8 mouse cellular contexts compared by ENCODE assay signal in the genomic region with DNA sequence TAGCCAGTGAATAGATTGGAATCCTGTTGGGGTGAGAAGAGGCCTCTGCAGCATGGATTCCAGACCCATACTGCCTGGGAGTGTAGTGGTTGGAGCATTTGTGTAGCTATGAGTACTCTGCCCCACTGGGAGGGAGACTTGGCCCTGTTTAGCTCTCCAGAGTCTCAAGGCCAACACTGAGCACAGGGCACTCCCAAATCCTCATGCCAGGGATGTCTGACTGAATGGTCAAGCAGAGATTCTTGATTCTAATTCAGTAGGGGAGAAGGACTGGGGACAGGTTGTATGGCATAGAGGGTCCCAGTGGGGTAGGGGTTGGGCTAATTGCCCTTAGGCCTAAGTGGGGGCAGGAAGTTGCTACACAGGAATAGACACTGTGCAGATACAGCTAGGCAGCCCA. TPM values are rescaled to one million over a fixed set of nuclear protein-coding genes. Genes with fewer than 3 reads are reported as not detected.
DNase-seq lines count a peak whose midpoint lies in the region; ATAC-seq and TF ChIP-seq lines count a peak whose summit lies in the region.
"Had no signal": no experiment of that assay in that cellular context is flagged by ENCODE, and none has a peak within 500 bp of the region (broad histone marks: within the 10 kb centered on the region; RNA-seq: fewer than 3 reads in every experiment).

No protein-coding gene starts in this region.

- H3K27ac ChIP-seq in heart, embryonic 12.5 days (ENCODE audit: poor library complexity, severe bottlenecking) = peak overlapping the region; percentile 59; the same call in 1 of the 2 replicates
- peak overlapping the region; percentile 48 for H3K27ac ChIP-seq in lung, embryonic 15.5 days
- peak overlapping the region; percentile 40; the same call in 1 of the 2 replicates for H3K27ac ChIP-seq in embryonic facial prominence, embryonic 10.5 days (replicated peaks)
- peak overlapping the region; percentile 63 for H3K27ac ChIP-seq in neural tube, embryonic 15.5 days (replicated peaks)
- H3K27ac ChIP-seq: liver, embryonic 12.5 days had no signal

- DNase-seq in heart, adult 9 months (ENCODE audit: low spot score in 2 of 2) = no peak
- DNase-seq in lung, adult 2 months = no peak
- DNase-seq in embryonic facial prominence, embryonic 10.5 days (ENCODE audit: low spot score) = no peak
- no peak for DNase-seq in thymus, postnatal 36 days

- H3K4me2 ChIP-seq in heart, embryonic 12.5 days = no peak overlapping the region
- H3K4me2 ChIP-seq in lung, embryonic 15.5 days = no peak overlapping the region
- no peak overlapping the region for H3K4me2 ChIP-seq in neural tube, embryonic 15.5 days
- H3K4me2 ChIP-seq: liver, embryonic 12.5 days had no signal

- H3K9ac ChIP-seq in heart, embryonic 12.5 days = no peak overlapping the region
- H3K9ac ChIP-seq in lung, embryonic 15.5 days = no peak overlapping the region
- no peak overlapping the region for H3K9ac ChIP-seq in neural tube, embryonic 15.5 days (replicated peaks)
- H3K9ac ChIP-seq: liver, embryonic 12.5 days had no signal

- H3K4me3 ChIP-seq in heart, embryonic 12.5 days = no peak overlapping the region
- no peak overlapping the region for H3K4me3 ChIP-seq in lung, embryonic 15.5 days
- H3K4me3 ChIP-seq in lung, adult 2 months (replicated peaks; ENCODE audit: extremely low read depth, low read depth, low read length) = no peak overlapping the region
- no peak overlapping the region for H3K4me3 ChIP-seq in embryonic facial prominence, embryonic 10.5 days
- H3K4me3 ChIP-seq in neural tube, embryonic 15.5 days (replicated peaks) = no peak overlapping the region
- H3K4me3 ChIP-seq: liver, embryonic 12.5 days had no signal

- ATAC-seq in heart, embryonic 12.5 days (ENCODE audit: insufficient number of reproducible peaks, low FRiP score) = 0 out of 2 replicates have a peak, but pooled peaks have one; percentile 3
- ATAC-seq in lung, embryonic 15.5 days (ENCODE audit: borderline replicate concordance, extremely low read depth, low FRiP score, low TSS enrichment) = no peak
- ATAC-seq in neural tube, embryonic 15.5 days (ENCODE audit: low FRiP score) = peak; percentile 37
- ATAC-seq: liver, embryonic 12.5 days had no signal

- TF ChIP-seq CTCF in lung, adult 2 months (IDR thresholded peaks at IDR 0.05; ENCODE audit: insufficient read depth, low read length) = no peak

- no peaks in the 10 kb centered on the region for H3K9me3 ChIP-seq in heart, embryonic 12.5 days (replicated peaks)
- no peaks in the 10 kb centered on the region for H3K9me3 ChIP-seq in lung, embryonic 15.5 days
- H3K9me3 ChIP-seq in embryonic facial prominence, embryonic 10.5 days = no peaks in the 10 kb centered on the region
- H3K9me3 ChIP-seq in neural tube, embryonic 15.5 days (replicated peaks) = no peaks in the 10 kb centered on the region
- H3K9me3 ChIP-seq: liver, embryonic 12.5 days had no signal

- H3K27me3 ChIP-seq in heart, embryonic 12.5 days (replicated peaks) = no peaks in the 10 kb centered on the region
- no peaks in the 10 kb centered on the region for H3K27me3 ChIP-seq in lung, embryonic 15.5 days
- no peaks in the 10 kb centered on the region for H3K27me3 ChIP-seq in embryonic facial prominence, embryonic 10.5 days (replicated peaks; ENCODE audit: low read depth, poor library complexity, severe bottlenecking)
- H3K27me3 ChIP-seq in neural tube, embryonic 15.5 days (replicated peaks) = no peaks in the 10 kb centered on the region

- peaks cover 30% of the 10 kb centered on the region for H3K4me1 ChIP-seq in heart, embryonic 12.5 days (replicated peaks)
- H3K4me1 ChIP-seq in lung, embryonic 15.5 days = peaks cover 7% of the 10 kb centered on the region
- peaks cover 6% of the 10 kb centered on the region for H3K4me1 ChIP-seq in lung, adult 2 months (ENCODE audit: control insufficient read depth, insufficient read depth, low read length)
- peaks cover 23% of the 10 kb centered on the region for H3K4me1 ChIP-seq in embryonic facial prominence, embryonic 10.5 days
- 0 out of 2 replicates have a peak, but pooled peaks cover 3% of the 10 kb centered on the region for H3K4me1 ChIP-seq in neural tube, embryonic 15.5 days

- H3K36me3 ChIP-seq in heart, embryonic 12.5 days = 0 out of 2 replicates have a peak, but pooled peaks cover 2% of the 10 kb centered on the region
- H3K36me3 ChIP-seq in lung, embryonic 15.5 days = no peaks in the 10 kb centered on the region
- H3K36me3 ChIP-seq in embryonic facial prominence, embryonic 10.5 days (replicated peaks) = peaks cover 7% of the 10 kb centered on the region
- H3K36me3 ChIP-seq in neural tube, embryonic 15.5 days = no peaks in the 10 kb centered on the region
- H3K36me3 ChIP-seq: liver, embryonic 12.5 days had no signal

- TF ChIP-seq POLR2A in lung, adult 2 months (IDR thresholded peaks at IDR 0.05; ENCODE audit: borderline replicate concordance, extremely low read depth, low read depth, low read length) = no peak

RNA-seq across cellular contexts. Expression of a gene that starts 21.5 kb away (rescaled TPM):
- polyA plus RNA-seq in heart, embryonic 12.5 days (2016; fragmentation: Nextera tagmentation; extraction: Ambion mirVana) = 39.1 and 40.1 TPM in 2 replicates
- polyA plus RNA-seq in lung, embryonic 15.5 days (2015; fragmentation: Nextera tagmentation; extraction: Ambion mirVana) = 35.8 and 36.3 TPM in 2 replicates
- 48.5 and 48.7 TPM in 2 replicates for polyA plus RNA-seq in lung, adult 2 months (2012; rRNA removed)
- polyA plus RNA-seq in embryonic facial prominence, embryonic 10.5 days (2016; fragmentation: Nextera tagmentation; extraction: Ambion mirVana) = 28.9 and 34.0 TPM in 2 replicates
- polyA plus RNA-seq in neural tube, embryonic 15.5 days (2015; fragmentation: Nextera tagmentation; extraction: Ambion mirVana) = 7.8 and 10.9 TPM in 2 replicates

RNA-seq across cellular contexts. Expression of a gene that starts 38.3 kb away (rescaled TPM):
- 0.54 and 1.0 TPM in 2 replicates for polyA plus RNA-seq in heart, embryonic 12.5 days (2016; fragmentation: Nextera tagmentation; extraction: Ambion mirVana)
- polyA plus RNA-seq in lung, embryonic 15.5 days (2015; fragmentation: Nextera tagmentation; extraction: Ambion mirVana) = 0.39 and 0.50 TPM in 2 replicates
- 0.05 and 0.11 TPM in 2 replicates for polyA plus RNA-seq in lung, adult 2 months (2012; rRNA removed)
- polyA plus RNA-seq in embryonic facial prominence, embryonic 10.5 days (2016; fragmentation: Nextera tagmentation; extraction: Ambion mirVana) = 0.55 and 0.92 TPM in 2 replicates
- 2.6 TPM in 2 replicates for polyA plus RNA-seq in neural tube, embryonic 15.5 days (2015; fragmentation: Nextera tagmentation; extraction: Ambion mirVana)

RNA-seq across cellular contexts. Expression of a gene that starts 44.2 kb away (rescaled TPM):
- polyA plus RNA-seq in heart, embryonic 12.5 days (2016; fragmentation: Nextera tagmentation; extraction: Ambion mirVana) = 8.4 and 9.4 TPM in 2 replicates
- polyA plus RNA-seq in lung, embryonic 15.5 days (2015; fragmentation: Nextera tagmentation; extraction: Ambion mirVana) = 10.7 and 11.7 TPM in 2 replicates
- polyA plus RNA-seq in lung, adult 2 months (2012; rRNA removed) = 24.5 and 27.5 TPM in 2 replicates
- 12.5 and 14.5 TPM in 2 replicates for polyA plus RNA-seq in embryonic facial prominence, embryonic 10.5 days (2016; fragmentation: Nextera tagmentation; extraction: Ambion mirVana)
- polyA plus RNA-seq in neural tube, embryonic 15.5 days (2015; fragmentation: Nextera tagmentation; extraction: Ambion mirVana) = 25.2 and 33.9 TPM in 2 replicates

RNA-seq across cellular contexts. Expression of a gene that starts 53.6 kb away (rescaled TPM):
- 16.5 and 17.8 TPM in 2 replicates for polyA plus RNA-seq in heart, embryonic 12.5 days (2016; fragmentation: Nextera tagmentation; extraction: Ambion mirVana)
- polyA plus RNA-seq in lung, embryonic 15.5 days (2015; fragmentation: Nextera tagmentation; extraction: Ambion mirVana) = 12.1 and 14.5 TPM in 2 replicates
- 28.4 and 34.5 TPM in 2 replicates for polyA plus RNA-seq in lung, adult 2 months (2012; rRNA removed)
- polyA plus RNA-seq in embryonic facial prominence, embryonic 10.5 days (2016; fragmentation: Nextera tagmentation; extraction: Ambion mirVana) = 9.3 and 9.6 TPM in 2 replicates
- 11.4 and 11.7 TPM in 2 replicates for polyA plus RNA-seq in neural tube, embryonic 15.5 days (2015; fragmentation: Nextera tagmentation; extraction: Ambion mirVana)
